Mouse (Mus musculus): ENCODE results near the gene Aup1. TPM values are rescaled to one million over a fixed set of nuclear protein-coding genes. Genes with fewer than 3 reads are reported as not detected.
A peak's percentile ranks its signal among the peaks of the same experiment; 100 is the strongest.

The Aup1 gene
- total and polyA plus RNA-seq, 2 experiments from 2014 or later, result 136 to 219 TPM

GRCm38 (mm10) chr6:83101316-83101687, 47.0 kb downstream of the Aup1 start, which contains the start of the genes Ccdc142 and Gm42688:
TSS of gene Ccdc142 (plus strand) at chr6:83101601.
TSS of gene Gm42688 (plus strand) at chr6:83101617.
- DNase-seq (ENCODE audit: low spot score), result peak; percentile 94
- H3K27ac ChIP-seq, result peak within 1 kb of the TSS; percentile 91
- TF ChIP-seq CTCF (IDR thresholded peaks at IDR 0.05; ENCODE audit: low read depth), result peak; percentile 80
- H3K27me3 ChIP-seq (ENCODE audit: insufficient read depth, low read length), result no peaks in the 10 kb centered on the region
- under 1% methylated on average over 25 of the region's 25 CpGs for WGBS
- H3K4me2 ChIP-seq (ENCODE audit: low read depth, low read length), result peak within 1 kb of the TSS; percentile 90
- H3K4me3 ChIP-seq (ENCODE audit: low read length), result peak within 1 kb of the TSS; percentile 75
- peaks cover 3% of the 10 kb centered on the region; the same call in 1 of the 2 replicates for H3K36me3 ChIP-seq (ENCODE audit: insufficient read depth, low read length)
- H3K9me3 ChIP-seq (ENCODE audit: low read length), result no peaks in the 10 kb centered on the region
- peak within 1 kb of the TSS; percentile 80 for H3K9ac ChIP-seq (replicated peaks; ENCODE audit: low read length)
- peaks cover 15% of the 10 kb centered on the region for H3K4me1 ChIP-seq (ENCODE audit: insufficient read depth, low read length)
- ATAC-seq, result peak; percentile 93

GRCm38 (mm10) chr6:83101688-83102556, 47.6 kb downstream of the Aup1 start:
- peak; percentile 81 for ATAC-seq
- Histone ChIP-seq H3K27ac (peak overlapping the region; percentile 91), H3K27me3 (ENCODE audit: insufficient read depth, low read length) (no peaks in the 10 kb centered on the region), H3K9me3 (ENCODE audit: low read length) (no peaks in the 10 kb centered on the region), H3K4me2 (ENCODE audit: low read depth, low read length) (peak overlapping the region; percentile 90), H3K9ac (replicated peaks; ENCODE audit: low read length) (peak overlapping the region; percentile 80), H3K4me3 (ENCODE audit: low read length) (peak overlapping the region; percentile 75), H3K36me3 (ENCODE audit: insufficient read depth, low read length) (peaks cover 3% of the 10 kb centered on the region; the same call in 1 of the 2 replicates), H3K4me1 (ENCODE audit: insufficient read depth, low read length) (peaks cover 15% of the 10 kb centered on the region)
- WGBS, result under 1% methylated on average over 63 of the region's 74 CpGs
- peak; percentile 70 for DNase-seq (ENCODE audit: low spot score)
- TF ChIP-seq CTCF (IDR thresholded peaks at IDR 0.05; ENCODE audit: low read depth), result peak; percentile 29; the same call in 1 of the 2 replicates

GRCm38 (mm10) chr6:83103130-83103650, 48.9 kb downstream of the Aup1 start:
- 49% methylated on average over 11 of the region's 11 CpGs for WGBS
- peak overlapping the region; percentile 75 for H3K4me3 ChIP-seq (ENCODE audit: low read length)
- ATAC-seq, result no peak
- H3K4me1 ChIP-seq (ENCODE audit: insufficient read depth, low read length), result peaks cover 19% of the 10 kb centered on the region
- H3K9ac ChIP-seq (replicated peaks; ENCODE audit: low read length), result peak overlapping the region; percentile 80; the same call in 1 of the 2 replicates
- H3K27me3 ChIP-seq (ENCODE audit: insufficient read depth, low read length), result no peaks in the 10 kb centered on the region
- no peaks in the 10 kb centered on the region for H3K9me3 ChIP-seq (ENCODE audit: low read length)
- H3K27ac ChIP-seq, result no peak overlapping the region
- H3K36me3 ChIP-seq (ENCODE audit: insufficient read depth, low read length), result peaks cover 7% of the 10 kb centered on the region; the same call in 1 of the 2 replicates
- no peak for TF ChIP-seq CTCF (IDR thresholded peaks at IDR 0.05; ENCODE audit: low read depth)
- no peak for DNase-seq (ENCODE audit: low spot score)
- peak overlapping the region; percentile 90 for H3K4me2 ChIP-seq (ENCODE audit: low read depth, low read length)

- H3K27me3 ChIP-seq (ENCODE audit: insufficient read depth, low read length), result no peaks in the 10 kb centered on the region
- WGBS, result 45% methylated on average over 4 of the region's 4 CpGs
- TF ChIP-seq CTCF (IDR thresholded peaks at IDR 0.05; ENCODE audit: low read depth), result no peak
- no peak overlapping the region for H3K4me3 ChIP-seq (ENCODE audit: low read length)
- H3K9me3 ChIP-seq (ENCODE audit: low read length), result no peaks in the 10 kb centered on the region
- H3K27ac ChIP-seq, result no peak overlapping the region
- peaks cover 23% of the 10 kb centered on the region for H3K4me1 ChIP-seq (ENCODE audit: insufficient read depth, low read length)
- ATAC-seq (no peak), DNase-seq (ENCODE audit: low spot score) (no peak)
- H3K4me2 ChIP-seq (ENCODE audit: low read depth, low read length), result no peak overlapping the region
- H3K36me3 ChIP-seq (ENCODE audit: insufficient read depth, low read length), result peaks cover 7% of the 10 kb centered on the region; the same call in 1 of the 2 replicates
- H3K9ac ChIP-seq (replicated peaks; ENCODE audit: low read length), result no peak overlapping the region
Measured at GRCm38 (mm10) chr6:83104158-83104557, 49.8 kb downstream of the Aup1 start.

MicroRNA genes within 50 kb of the gene (microRNA counts, 519-probe panel; counts per million panel counts)
- not detected for microRNA mmu-miR-3470a+mmu-miR-3470b

Small RNA genes within 50 kb of the gene (microRNA-seq; reads per million reads assigned to microRNA genes)
- gene Mir3470a (0 reads per million in 2 experiments), gene Mir7040 (0 to 0.35 reads per million in 2 experiments)

Other genes with a start within 250 kb of the Aup1 start
- 19.2 and 21.6 TPM in 2 replicates for gene Sema4f, start 114.8 kb upstream of the Aup1 start, total RNA-seq (2014; rRNA removed)
- 18.1 and 19.4 TPM in 2 replicates for gene Sema4f, start 114.8 kb upstream of the Aup1 start, polyA plus RNA-seq (2015; fragmentation: Nextera tagmentation; extraction: Ambion mirVana)
- 0.16 TPM in 1 of 2 replicates, not detected in the other for gene M1ap, start 107.6 kb upstream of the Aup1 start, total RNA-seq (2014; rRNA removed)
- gene M1ap, start 107.6 kb upstream of the Aup1 start, polyA plus RNA-seq (2015; fragmentation: Nextera tagmentation; extraction: Ambion mirVana), result 0.24 and 0.38 TPM in 2 replicates
- 4.3 and 15.4 TPM in 2 replicates for gene Dok1, start 21.1 kb upstream of the Aup1 start, total RNA-seq (2014; rRNA removed)
- gene Dok1, start 21.1 kb upstream of the Aup1 start, polyA plus RNA-seq (2015; fragmentation: Nextera tagmentation; extraction: Ambion mirVana), result 1.8 and 2.5 TPM in 2 replicates
- 4.6 and 6.1 TPM in 2 replicates for gene Loxl3, start 20.3 kb upstream of the Aup1 start, total RNA-seq (2014; rRNA removed)
- 5.4 and 5.6 TPM in 2 replicates for gene Loxl3, start 20.3 kb upstream of the Aup1 start, polyA plus RNA-seq (2015; fragmentation: Nextera tagmentation; extraction: Ambion mirVana)
- 48.4 and 54.2 TPM in 2 replicates for gene Htra2, start 752 bp downstream of the Aup1 start, total RNA-seq (2014; rRNA removed)
- 82.9 and 88.2 TPM in 2 replicates for gene Htra2, start 752 bp downstream of the Aup1 start, polyA plus RNA-seq (2015; fragmentation: Nextera tagmentation; extraction: Ambion mirVana)
- 0.50 TPM in 1 of 2 replicates, not detected in the other for gene Dqx1, start 3.3 kb downstream of the Aup1 start, total RNA-seq (2014; rRNA removed)
- 0.36 and 0.42 TPM in 2 replicates for gene Dqx1, start 3.3 kb downstream of the Aup1 start, polyA plus RNA-seq (2015; fragmentation: Nextera tagmentation; extraction: Ambion mirVana)
- gene Tlx2, start 15.8 kb downstream of the Aup1 start, total RNA-seq (2014; rRNA removed), result 0.54 TPM in 1 of 2 replicates, not detected in the other
- not detected in 2 replicates for gene Tlx2, start 15.8 kb downstream of the Aup1 start, polyA plus RNA-seq (2015; fragmentation: Nextera tagmentation; extraction: Ambion mirVana)
- 11.0 and 16.4 TPM in 2 replicates for gene Pcgf1, start 23.3 kb downstream of the Aup1 start, total RNA-seq (2014; rRNA removed)
- gene Pcgf1, start 23.3 kb downstream of the Aup1 start, polyA plus RNA-seq (2015; fragmentation: Nextera tagmentation; extraction: Ambion mirVana), result 27.8 and 29.1 TPM in 2 replicates
- gene Lbx2, start 31.8 kb downstream of the Aup1 start, total RNA-seq (2014; rRNA removed), result not detected in 2 replicates
- gene Lbx2, start 31.8 kb downstream of the Aup1 start, polyA plus RNA-seq (2015; fragmentation: Nextera tagmentation; extraction: Ambion mirVana), result not detected in 2 replicates
- 12.7 and 19.9 TPM in 2 replicates for gene Ccdc142, start 47.1 kb downstream of the Aup1 start, total RNA-seq (2014; rRNA removed)
- gene Ccdc142, start 47.1 kb downstream of the Aup1 start, polyA plus RNA-seq (2015; fragmentation: Nextera tagmentation; extraction: Ambion mirVana), result 4.7 TPM in 2 replicates
- gene Gm42688, start 47.1 kb downstream of the Aup1 start, total RNA-seq (2014; rRNA removed), result 4.3 and 5.7 TPM in 2 replicates
- 3.0 and 3.7 TPM in 2 replicates for gene Gm42688, start 47.1 kb downstream of the Aup1 start, polyA plus RNA-seq (2015; fragmentation: Nextera tagmentation; extraction: Ambion mirVana)
- 72.5 and 73.7 TPM in 2 replicates for gene Mrpl53, start 54.5 kb downstream of the Aup1 start, total RNA-seq (2014; rRNA removed)
- gene Mrpl53, start 54.5 kb downstream of the Aup1 start, polyA plus RNA-seq (2015; fragmentation: Nextera tagmentation; extraction: Ambion mirVana), result 122 and 126 TPM in 2 replicates
- 44.9 and 48.5 TPM in 2 replicates for gene Mogs, start 61.0 kb downstream of the Aup1 start, total RNA-seq (2014; rRNA removed)
- gene Mogs, start 61.0 kb downstream of the Aup1 start, polyA plus RNA-seq (2015; fragmentation: Nextera tagmentation; extraction: Ambion mirVana), result 20.5 and 21.1 TPM in 2 replicates
- 182 and 209 TPM in 2 replicates for gene Wbp1, start 67.0 kb downstream of the Aup1 start, total RNA-seq (2014; rRNA removed)
- gene Wbp1, start 67.0 kb downstream of the Aup1 start, polyA plus RNA-seq (2015; fragmentation: Nextera tagmentation; extraction: Ambion mirVana), result 99.6 and 101 TPM in 2 replicates
- gene Ino80b, start 70.9 kb downstream of the Aup1 start, total RNA-seq (2014; rRNA removed), result 26.7 and 31.0 TPM in 2 replicates
- gene Ino80b, start 70.9 kb downstream of the Aup1 start, polyA plus RNA-seq (2015; fragmentation: Nextera tagmentation; extraction: Ambion mirVana), result 12.0 and 14.8 TPM in 2 replicates
- gene Rtkn, start 80.9 kb downstream of the Aup1 start, total RNA-seq (2014; rRNA removed), result 40.0 and 73.6 TPM in 2 replicates
- 20.8 and 21.1 TPM in 2 replicates for gene Rtkn, start 80.9 kb downstream of the Aup1 start, polyA plus RNA-seq (2015; fragmentation: Nextera tagmentation; extraction: Ambion mirVana)
- gene Wdr54, start 101.9 kb downstream of the Aup1 start, total RNA-seq (2014; rRNA removed), result 8.5 and 13.8 TPM in 2 replicates
- 19.9 and 20.0 TPM in 2 replicates for gene Wdr54, start 101.9 kb downstream of the Aup1 start, polyA plus RNA-seq (2015; fragmentation: Nextera tagmentation; extraction: Ambion mirVana)
- 12.7 and 17.8 TPM in 2 replicates for gene 1700003E16Rik, start 101.9 kb downstream of the Aup1 start, total RNA-seq (2014; rRNA removed)
- gene 1700003E16Rik, start 101.9 kb downstream of the Aup1 start, polyA plus RNA-seq (2015; fragmentation: Nextera tagmentation; extraction: Ambion mirVana), result 10.2 and 11.4 TPM in 2 replicates
- 124 and 132 TPM in 2 replicates for gene Dctn1, start 111.4 kb downstream of the Aup1 start, total RNA-seq (2014; rRNA removed)
- 145 and 153 TPM in 2 replicates for gene Dctn1, start 111.4 kb downstream of the Aup1 start, polyA plus RNA-seq (2015; fragmentation: Nextera tagmentation; extraction: Ambion mirVana)
- 5.2 and 6.0 TPM in 2 replicates for gene Slc4a5, start 165.3 kb downstream of the Aup1 start, total RNA-seq (2014; rRNA removed)
- gene Slc4a5, start 165.3 kb downstream of the Aup1 start, polyA plus RNA-seq (2015; fragmentation: Nextera tagmentation; extraction: Ambion mirVana), result 2.5 and 2.8 TPM in 2 replicates